Mouse (Mus musculus) adrenal gland, adult 2 months (tissue): ENCODE measurements around the gene Insm2. TPM values are rescaled to one million over a fixed set of nuclear protein-coding genes. Genes with fewer than 3 reads are reported as not detected.
A peak's percentile ranks its signal among the peaks of the same experiment; 100 is the strongest.
"Not testable (repeated sequence)": the region's sequence is repeated elsewhere in the genome, so short reads cannot be mapped to it uniquely, and the experiment has no call there.

Source experiments
- DNase-seq: peaks from one replicate; pipeline ENCODE4 v3.0.0; 2021
- long read RNA-seq: library from polyadenylated mRNA; stranded (forward); transcript quantifications from one replicate; pipeline ENCODE4 v2.0.0, GENCODE M21; 2021
- polyA plus RNA-seq: library from polyadenylated mRNA; depleted of rRNA; stranded (reverse); fragments of >200 nt; gene quantifications from 2 replicates; pipeline ENCODE4 v1.2.3, GENCODE M21; 2012; rRNA removed
- total RNA-seq, 2 experiments: library from RNA; stranded (reverse); gene quantifications; 2 replicates each; pipeline ENCODE4 v1.2.3; 2021

Gene Insm2
- total RNA-seq (1 to 10 TPM in 1 of 2 experiments, under 1 TPM in 1; 0.49 to 4.5 TPM), polyA plus RNA-seq (2.0 and 9.2 TPM in 2 replicates)
- long read RNA-seq, partial matches to known transcripts = 0 of 4 reads
- long read RNA-seq, other reads (novel, unspliced or antisense) = 0 of 4 reads

DNA sequence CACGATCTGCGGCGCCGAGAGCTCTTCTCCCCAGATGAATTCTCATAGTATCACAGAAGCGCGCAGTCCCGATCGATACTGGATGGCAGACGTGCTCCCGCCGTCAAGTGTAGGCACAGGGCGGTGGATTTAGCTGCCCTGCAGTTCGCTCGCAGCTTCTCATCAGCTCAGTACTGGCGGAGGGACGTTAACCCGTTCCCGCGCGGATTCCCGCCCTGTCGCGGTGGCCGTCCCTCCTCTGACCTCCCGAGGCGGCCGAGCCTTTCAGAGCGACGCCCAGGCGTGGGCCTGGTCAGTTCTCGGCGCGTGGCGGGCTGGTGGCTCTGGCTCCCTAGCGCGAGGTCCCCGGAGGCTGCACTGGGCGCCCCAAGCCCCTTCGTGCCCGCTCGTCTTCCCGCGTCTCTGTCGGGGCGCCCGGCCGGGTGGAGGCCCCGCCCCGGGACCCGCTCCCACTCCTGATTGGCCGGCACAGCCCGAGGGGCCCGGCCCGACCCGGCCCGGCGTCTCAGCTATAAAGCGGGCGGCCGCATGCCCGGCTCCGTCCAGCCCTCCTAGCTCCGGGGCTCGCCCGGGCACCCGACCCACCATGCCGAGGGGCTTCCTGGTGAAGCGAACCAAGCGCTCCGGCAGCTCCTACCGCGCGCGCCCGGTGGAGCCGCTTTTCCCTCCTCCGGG lies at the start of gene Insm2:
TSS of gene Insm2 (plus strand) at position 541 of the 675 bp plus-strand sequence.
- peak; percentile 54 for DNase-seq

DNA sequence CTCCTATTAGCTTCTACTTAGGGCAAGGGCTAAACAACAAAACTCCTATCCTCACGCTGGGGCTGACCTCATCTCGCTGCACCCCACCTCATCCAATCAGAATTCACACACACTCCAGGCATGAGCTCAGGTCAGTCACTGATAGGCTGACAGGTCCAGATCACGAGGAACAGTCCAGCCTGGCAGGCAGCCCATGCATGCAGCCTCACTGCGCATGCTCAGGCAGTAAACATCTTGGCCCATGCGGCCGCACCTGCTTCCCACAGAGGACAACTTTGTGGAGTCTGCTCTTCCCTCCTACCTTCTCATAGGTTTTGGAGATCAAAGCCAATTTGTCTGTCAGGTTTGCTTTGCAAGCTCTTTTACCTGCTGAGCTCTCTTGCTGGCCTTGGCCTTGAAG lies 44.3 kb upstream of the Insm2 start:
- not testable (repeated sequence) for DNase-seq

DNA sequence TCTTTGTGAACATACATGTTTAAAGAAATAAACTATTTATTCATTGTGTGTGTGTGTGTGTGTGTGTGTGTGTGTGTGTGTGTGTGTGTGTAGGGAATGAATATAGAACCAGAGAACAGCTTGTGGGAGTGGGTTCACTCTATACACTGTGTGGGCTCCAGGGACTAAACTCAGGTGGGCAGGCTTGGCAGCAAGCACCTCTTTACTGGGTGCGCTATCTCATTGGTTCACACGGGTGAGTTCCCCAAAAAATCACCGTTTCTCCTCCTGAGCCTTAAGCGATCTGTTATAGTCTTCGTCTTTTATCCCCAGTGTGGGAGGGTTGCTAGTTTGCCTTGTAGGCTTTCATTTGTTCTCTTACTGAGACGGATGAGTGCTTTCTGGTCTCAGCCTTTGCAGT lies 41.4 kb upstream of the Insm2 start:
- no peak for DNase-seq

DNA sequence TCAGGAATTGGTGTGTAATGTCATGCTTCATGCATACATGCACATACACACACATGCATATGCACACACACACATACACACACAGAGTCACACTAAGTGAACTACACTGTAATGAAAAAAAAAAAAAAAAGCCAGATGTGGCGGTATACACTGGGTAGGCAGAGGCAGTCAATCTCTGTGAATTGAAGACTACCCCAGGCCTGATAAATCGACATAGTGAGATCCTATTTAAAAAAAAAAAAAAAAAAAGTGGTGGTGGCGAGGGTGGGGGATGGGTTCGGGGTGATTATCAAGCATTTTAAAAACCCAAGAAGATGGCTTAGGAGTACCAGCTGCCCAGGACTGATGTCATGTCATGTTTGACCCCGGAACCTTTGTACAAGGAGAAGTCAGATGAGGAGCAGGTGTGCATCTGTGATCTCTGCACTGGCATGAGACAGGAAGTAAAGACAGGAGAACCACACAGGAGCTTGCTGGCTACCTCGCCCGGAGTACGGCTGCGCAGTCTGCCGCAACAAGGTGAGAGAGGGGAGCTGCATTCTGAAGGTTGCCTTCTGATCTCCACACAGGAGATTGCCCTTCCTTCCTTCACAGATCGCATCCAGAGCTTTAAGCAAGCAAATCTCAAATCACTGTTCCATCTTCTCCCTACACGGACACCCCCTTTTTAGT lies 39.9 kb upstream of the Insm2 start:
- DNase-seq = no peak

DNA sequence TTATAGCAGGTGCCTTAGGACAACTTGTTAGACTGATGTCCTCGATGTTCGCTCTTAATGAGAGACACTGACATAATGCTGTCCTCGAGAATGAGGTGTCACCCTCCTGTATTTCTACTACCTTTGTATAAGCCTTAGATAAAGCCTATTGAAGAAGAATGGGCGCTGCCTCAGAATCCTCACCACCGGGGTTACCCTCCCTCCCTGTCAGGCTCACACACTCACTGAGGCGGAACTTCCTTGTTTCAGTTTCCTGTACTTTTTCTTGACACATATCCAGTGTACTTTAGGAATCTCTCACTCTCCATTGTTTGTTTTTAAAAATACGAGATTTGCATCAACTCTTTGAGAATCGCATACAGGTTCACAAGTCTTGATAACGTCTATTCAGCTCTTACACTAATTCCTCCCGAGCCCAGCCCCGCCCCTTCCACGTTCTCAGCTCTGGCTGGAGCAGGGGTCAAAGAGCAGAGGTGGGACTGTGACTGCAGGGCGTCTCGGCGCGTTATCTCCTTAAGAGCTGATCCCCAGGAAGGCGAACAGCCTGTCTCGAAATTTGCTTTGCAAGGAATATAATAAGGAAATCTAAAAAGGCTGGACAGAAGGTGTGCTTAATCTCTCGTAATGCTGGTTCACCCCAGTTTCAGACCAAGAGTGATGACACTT lies 39.1 kb upstream of the Insm2 start:
- DNase-seq = peak; percentile 23

DNA sequence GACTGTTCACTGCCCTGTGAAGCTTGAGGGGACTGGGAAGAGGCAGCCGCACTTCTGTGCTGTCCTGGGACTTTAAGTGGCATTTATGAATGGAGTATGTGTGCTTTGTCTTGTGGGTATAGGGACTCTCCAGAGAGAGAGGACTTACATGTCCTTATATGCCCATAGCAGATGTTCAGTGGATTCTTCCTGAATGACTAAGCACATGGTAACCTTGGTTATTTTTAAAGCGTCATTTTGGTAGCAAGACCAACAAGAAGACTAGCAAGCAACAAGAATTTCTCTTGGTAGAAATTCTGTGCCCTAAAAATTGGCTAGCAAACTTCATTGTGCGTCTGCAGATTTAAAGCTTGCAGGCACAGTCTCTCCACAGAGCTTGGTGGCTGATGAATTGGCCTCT lies 35.5 kb upstream of the Insm2 start:
- no peak for DNase-seq

DNA sequence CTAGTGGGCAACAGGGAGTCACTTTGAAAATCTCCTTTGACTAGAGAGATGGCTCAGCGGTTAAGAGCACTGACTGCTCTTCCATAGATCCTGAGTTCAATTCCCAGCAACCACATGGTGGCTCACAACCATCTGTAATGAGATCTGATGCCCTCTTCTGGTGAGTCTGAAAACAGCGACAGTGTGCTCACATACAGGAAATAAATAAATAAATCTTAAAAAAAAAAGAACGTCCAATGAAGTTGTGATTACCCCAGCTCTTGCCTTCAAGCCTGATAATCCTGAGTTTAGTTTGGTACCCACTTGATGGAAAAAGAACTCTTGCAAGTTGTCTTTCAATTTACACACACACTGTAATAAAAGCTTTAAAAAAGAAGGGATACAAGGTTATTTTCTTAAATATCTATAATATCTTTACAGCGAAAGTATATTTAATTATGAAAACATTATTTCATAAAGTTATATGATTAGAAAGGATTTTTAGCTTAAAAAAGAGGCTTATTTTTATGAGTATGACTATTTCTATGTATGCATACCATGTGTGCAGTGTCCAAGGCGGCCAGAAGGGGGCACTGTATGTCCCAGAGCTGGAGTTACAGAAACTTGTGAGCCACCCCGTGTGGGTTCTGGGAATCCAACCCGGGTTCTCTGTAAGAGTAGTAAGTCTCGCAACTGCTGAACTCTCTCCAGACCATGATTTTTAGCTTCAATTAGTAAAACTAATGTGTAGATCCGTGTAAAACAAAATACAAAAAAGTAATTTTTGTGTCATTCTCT lies 34.9 kb upstream of the Insm2 start:
- DNase-seq = no peak

DNA sequence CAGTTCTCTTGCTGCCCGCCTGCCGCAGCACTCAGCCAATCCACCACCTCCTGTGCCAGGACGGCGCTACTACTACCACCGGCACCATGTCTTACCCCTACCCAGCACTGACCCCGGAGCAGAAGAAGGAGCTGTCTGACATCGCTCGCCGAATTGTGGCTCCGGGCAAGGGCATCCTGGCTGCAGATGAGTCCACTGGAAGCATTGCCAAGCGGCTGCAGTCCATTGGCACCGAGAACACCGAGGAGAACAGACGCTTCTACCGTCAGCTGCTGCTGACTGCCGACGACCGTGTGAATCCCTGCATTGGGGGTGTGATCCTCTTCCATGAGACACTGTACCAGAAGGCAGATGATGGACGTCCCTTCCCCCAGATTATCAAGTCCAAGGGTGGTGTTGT lies 34.0 kb upstream of the Insm2 start, which contains the start of gene Aldoart2:
TSS of gene Aldoart2 (plus strand) at position 34 of the 400 bp plus-strand sequence.
- DNase-seq = no peak

DNA sequence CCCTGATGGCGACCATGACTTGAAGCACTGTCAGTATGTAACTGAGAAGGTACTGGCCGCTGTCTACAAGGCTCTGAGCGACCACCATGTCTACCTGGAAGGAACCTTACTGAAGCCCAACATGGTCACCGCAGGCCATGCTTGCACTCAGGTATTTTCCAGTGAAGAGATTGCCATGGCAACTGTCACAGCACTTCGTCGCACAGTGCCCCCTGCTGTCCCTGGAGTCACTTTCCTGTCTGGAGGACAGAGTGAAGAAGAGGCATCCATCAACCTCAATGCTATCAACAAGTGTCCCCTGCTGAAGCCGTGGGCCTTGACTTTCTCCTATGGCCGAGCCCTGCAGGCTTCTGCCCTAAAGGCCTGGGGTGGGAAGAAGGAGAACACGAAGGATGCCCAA lies 33.4 kb upstream of the Insm2 start:
- no peak for DNase-seq

DNA sequence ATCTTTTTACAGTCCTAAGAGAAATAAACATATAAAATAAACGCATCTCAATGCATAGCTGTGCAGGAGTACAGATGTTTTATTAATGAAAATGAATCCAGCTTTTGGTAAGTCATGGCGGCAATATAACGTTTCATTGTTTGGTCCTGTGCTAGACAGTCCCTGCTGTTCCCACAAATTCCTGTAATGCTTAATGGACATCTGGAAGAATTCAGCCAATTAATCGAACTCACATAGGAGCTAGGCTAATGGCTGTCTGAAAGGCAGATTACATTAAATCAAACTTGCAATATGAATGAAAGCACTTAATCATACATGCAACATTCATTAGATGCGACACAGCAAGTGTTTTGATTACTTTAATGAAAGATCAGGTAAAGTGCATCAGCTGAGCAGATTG lies 32.4 kb upstream of the Insm2 start:
- DNase-seq = no peak

DNA sequence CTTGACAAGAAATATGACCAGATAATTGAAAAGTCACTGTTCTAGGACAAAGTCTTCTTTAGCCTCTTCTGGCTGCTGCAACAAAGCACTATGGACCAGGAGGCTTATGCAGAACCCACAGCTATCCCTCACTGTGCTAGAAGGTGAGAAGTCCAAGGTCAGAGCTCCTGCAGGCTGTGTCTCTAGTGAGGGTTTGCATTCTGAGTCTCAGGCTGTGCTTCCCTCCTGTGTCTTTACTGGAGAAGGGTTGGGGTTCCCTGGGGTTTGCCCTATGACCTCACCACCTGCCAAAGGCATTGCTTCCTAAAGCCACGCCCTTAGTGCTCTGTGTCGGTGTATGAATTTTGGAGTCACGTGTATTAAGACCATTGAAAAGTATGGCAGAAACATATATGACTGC lies 30.8 kb upstream of the Insm2 start:
- no peak for DNase-seq

DNA sequence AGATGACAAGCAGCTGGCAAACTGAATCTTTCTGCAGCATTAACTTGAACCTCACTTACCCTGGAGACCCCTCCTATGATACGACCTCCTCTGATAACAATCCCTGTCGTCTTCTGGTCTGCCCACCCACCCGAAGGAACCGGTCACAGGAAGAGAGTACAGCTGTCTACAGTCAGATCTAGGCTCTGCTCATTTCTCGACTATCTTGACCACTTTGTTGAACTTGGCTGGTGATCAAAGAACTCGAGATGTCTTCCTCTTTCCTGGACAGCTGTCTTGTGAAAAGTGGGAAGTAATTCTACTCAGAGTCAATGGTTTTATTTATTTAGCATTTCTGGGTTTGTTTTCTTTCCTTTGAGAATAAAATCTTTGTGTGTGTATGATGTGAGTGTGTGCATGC lies 29.6 kb upstream of the Insm2 start:
- no peak for DNase-seq

DNA sequence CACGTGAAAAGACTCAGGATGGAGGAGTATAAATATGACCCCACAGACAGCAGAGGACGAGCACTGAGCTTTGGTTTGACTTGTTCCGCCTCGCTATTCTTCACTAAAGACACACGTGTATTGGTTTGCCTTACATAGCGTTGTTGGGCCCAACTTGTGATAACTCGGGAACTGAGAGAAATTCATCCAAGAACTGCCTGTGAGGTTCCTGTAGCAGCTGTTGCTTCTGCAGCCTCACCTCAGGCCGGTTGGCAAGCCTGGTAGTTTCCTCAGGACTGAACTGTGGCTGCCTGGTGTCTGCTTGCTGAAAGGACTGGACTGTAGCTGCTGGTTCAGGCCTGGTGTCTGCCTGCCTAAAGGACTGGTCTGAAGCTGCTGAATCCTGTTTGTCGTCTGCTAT lies 28.6 kb upstream of the Insm2 start:
- DNase-seq = no peak

DNA sequence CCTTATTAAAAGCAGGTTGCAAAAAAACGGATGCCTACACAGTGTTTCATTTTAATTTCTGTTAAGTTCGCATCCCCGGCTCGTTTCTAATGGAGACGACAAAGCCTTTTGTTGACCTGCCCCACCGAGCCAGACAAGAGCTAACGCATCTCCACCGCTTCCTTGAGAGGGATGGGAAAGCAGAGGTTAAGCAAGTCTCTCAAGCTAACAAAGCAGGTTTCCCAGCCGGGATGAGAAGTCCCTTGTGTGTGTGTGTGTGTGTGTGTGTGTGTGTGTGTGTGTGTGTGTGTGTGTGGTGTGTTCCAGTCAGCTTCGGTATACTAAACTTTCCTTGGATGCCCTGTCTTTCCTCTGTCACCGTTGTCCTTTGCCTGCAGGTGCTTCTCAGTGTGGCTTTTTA lies 28.0 kb upstream of the Insm2 start:
- DNase-seq = no peak

DNA sequence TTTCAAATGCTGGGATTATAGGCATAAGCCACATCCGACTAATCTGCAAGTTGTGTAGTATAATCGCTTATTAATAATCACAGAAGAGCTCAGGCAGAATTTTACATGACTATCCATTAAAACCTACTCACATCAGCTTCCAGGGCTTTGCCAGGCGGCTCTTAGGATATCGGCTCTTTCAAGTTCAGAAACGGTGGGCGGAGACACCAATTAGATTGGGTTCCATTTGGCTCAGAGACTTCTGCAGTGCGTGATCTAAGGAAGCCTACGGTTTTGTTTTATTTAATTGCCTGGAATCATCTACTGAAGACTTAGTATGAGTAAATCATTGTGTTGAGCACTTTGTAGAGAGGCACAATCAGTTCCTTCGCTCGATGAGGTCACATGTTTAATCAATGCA lies 27.6 kb upstream of the Insm2 start:
- DNase-seq = no peak

DNA sequence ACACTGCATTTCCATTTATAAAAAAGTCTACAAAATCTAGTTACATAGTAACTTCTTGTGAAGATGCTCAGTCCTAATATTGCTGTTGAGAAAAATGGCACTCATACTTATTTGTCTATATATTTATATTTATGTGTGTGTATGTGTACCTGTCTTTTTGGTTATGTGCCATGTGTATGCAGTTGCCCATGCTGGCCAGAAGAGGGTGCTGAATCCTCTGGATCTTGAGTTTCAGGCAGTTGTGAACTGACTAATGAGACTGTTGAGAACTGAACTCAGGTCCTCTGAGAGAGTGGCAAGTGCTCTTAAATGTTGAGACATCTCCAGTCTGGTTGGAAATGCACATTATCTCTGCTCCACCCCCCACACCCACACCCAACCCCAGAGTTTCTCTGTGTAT lies 26.1 kb upstream of the Insm2 start:
- DNase-seq = no peak

DNA sequence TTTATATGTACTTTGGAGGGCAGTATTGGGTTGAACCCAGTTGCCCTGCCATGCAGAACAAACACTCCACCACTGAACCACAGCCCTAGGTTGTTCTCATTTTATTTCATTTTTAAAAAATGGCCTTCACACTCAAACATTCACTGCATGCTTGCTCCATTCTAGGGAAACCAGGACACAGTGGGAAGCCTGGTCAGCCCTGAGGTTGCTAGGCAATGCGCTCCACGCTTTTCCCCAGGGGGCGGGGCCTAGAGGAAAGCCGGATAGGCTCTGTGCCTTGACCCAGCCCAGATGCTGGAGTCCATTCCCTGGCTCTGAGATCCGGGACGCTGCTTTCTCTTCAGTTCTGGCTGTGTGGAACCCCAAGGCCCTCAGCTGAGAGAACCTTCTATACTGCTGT lies 25.4 kb upstream of the Insm2 start:
- DNase-seq = peak; percentile 23

DNA sequence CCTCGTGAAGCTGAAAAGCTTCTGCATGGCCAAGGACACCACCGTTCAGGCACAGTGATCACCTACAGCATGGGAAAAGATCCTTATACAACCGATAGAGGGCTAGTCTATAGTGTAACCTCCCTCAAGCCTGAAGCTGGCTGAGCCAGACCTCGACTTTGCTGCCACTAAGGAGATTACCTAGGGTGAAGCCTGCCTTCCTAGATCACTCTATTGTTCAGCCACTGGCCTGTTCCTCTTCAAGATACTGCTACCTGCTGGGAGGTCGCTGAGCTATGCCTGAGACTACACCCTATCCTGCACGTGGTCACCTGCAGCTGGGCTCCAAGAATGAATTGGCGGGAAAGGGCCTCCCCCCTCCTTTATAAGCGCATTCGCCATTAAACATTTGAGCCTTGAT lies 12.3 kb upstream of the Insm2 start:
- not testable (repeated sequence) for DNase-seq

DNA sequence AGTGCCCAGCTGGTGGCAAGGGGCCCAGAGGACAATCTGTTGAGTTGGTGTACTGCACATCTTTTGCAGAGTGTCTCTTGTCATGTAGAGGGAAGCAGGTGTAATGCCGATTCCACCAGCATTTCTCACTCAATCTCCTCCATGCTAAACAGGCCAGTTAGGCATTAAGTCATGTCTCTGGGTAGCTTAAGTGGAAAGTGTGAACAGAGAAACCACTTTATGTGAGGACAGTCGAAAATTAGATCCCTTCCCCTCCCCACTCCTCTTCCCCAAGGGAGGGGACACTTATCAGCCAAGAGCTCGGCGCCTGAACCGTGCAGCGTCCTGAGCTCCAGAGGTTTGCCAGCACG lies 715 bp upstream of the Insm2 start:
- DNase-seq = no peak

DNA sequence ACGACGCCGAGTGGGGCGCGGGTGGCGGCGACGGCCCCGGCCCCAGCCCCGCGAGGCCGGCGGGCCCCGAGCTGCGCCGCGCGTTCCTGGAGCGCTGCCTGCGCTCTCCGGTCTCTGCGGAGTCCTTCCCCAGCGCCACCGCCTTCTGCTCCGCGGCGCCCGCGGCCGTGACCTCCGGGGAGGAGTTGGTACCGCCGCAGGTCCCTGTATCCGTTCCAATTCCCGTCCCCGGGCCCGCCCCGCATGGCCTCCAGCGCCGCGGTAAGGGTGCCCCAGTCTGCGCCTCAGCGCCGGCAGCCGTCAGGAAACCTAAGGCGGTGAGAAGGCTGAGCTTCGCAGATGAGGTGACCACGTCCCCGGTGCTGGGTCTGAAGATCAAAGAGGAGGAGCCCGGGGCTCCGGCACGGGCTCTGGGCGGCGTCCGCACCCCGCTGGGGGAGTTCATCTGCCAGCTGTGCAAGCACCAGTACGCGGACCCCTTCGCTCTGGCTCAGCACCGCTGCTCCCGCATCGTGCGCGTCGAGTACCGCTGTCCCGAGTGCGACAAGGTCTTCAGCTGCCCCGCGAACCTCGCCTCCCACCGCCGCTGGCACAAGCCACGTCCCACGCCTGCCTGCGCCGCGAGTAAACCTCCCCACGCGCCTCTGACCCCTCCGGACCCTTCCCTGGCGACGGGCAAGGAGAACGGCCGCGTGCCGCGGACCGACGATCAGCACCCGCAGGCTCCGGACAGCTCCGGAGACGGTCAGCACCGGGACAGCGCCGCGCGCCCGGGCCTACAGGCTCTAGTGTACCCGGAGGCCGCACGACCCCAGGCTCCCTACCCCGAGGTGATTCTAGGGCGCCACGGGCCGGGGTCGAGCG lies 644 bp downstream of the Insm2 start:
- peak; percentile 82 for DNase-seq

DNA sequence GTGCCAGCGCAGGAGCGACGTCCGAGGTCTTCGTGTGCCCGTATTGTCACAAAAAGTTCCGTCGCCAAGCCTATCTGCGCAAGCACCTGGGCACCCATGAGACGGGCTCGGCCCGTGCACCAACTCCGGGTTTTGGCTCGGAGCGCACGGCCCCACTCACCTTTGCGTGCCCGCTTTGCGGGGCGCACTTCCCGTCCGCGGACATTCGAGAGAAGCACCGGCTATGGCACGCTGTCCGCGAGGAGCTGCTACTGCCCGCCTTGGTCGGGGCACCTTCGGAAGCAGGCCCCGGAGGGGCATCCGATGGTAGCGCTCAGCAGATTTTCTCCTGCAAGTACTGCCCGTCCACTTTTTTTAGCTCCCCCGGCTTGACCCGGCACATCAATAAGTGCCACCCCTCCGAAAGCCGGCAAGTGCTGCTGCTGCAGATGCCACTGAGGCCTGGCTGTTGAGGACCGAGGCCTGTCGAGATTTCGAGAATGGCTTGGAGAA lies 1.3 kb downstream of the Insm2 start:
- DNase-seq = no peak
